Mouse (Mus musculus) heart, embryonic 12.5 days (tissue): ENCODE measurements around the gene Otogl. TPM values are rescaled to one million over a fixed set of nuclear protein-coding genes. Genes with fewer than 3 reads are reported as not detected.

Experiments
- ATAC-seq: fragments of 200-750 bp; cut with Nextera tagmentation; 2 replicates; pipeline ENCODE4 v1.8.0; 2017; ENCODE audit warnings: moderate TSS enrichment, moderate library complexity; ENCODE audit not compliant: insufficient number of reproducible peaks, low FRiP score
- H3K27ac ChIP-seq: fragments of 300-500 bp; sonication (generic); 2 replicates; pipeline ENCODE4 v1.5.1; 2016; ENCODE audit warnings: mild to moderate bottlenecking, moderate library complexity; ENCODE audit not compliant: poor library complexity, severe bottlenecking
- H3K27me3 ChIP-seq: fragments of 300-500 bp; sonication (generic); replicated peaks from 2 replicates; pipeline ENCODE4 v1.6.1; 2016; ENCODE audit warnings: mild to moderate bottlenecking, moderate library complexity
- H3K36me3 ChIP-seq: fragments of 300-500 bp; sonication (generic); 2 replicates; pipeline ENCODE4 v1.6.1; 2016; ENCODE audit warnings: mild to moderate bottlenecking, moderate library complexity
- H3K4me1 ChIP-seq: fragments of 300-500 bp; sonication (generic); replicated peaks from 2 replicates; pipeline ENCODE4 v1.6.1; 2016; ENCODE audit warnings: mild to moderate bottlenecking
- H3K4me2 ChIP-seq: fragments of 300-500 bp; sonication (generic); 2 replicates; pipeline ENCODE4 v1.6.1; 2016; ENCODE audit warnings: mild to moderate bottlenecking, moderate library complexity
- H3K4me3 ChIP-seq: fragments of 300-500 bp; sonication (generic); 2 replicates; pipeline ENCODE4 v1.5.1; 2016; ENCODE audit warnings: mild to moderate bottlenecking
- H3K9ac ChIP-seq: fragments of 300-500 bp; sonication (generic); 2 replicates; pipeline ENCODE4 v1.6.1; 2016; ENCODE audit warnings: mild to moderate bottlenecking, moderate library complexity
- H3K9me3 ChIP-seq: fragments of 300-500 bp; sonication (generic); replicated peaks from 2 replicates; pipeline ENCODE4 v1.6.1; 2016; ENCODE audit warnings: mild to moderate bottlenecking, moderate library complexity
- WGBS: fragments of 180-500 bp; shearing (Covaris S2); methylation state at CpG from one replicate; pipeline ENCODE4 v1.1.7; 2016; 5-methylcytosine and 5-hydroxymethylcytosine counted together
- polyA plus RNA-seq: library from polyadenylated mRNA; unstranded; fragments of >200 nt; fragmentation: Nextera tagmentation; extraction: Ambion mirVana; gene quantifications from 2 replicates; pipeline ENCODE4 v1.2.1, GENCODE M21; 2016

The Otogl gene
- polyA plus RNA-seq, 1 experiment from 2014 or later: 0.13 TPM

DNA sequence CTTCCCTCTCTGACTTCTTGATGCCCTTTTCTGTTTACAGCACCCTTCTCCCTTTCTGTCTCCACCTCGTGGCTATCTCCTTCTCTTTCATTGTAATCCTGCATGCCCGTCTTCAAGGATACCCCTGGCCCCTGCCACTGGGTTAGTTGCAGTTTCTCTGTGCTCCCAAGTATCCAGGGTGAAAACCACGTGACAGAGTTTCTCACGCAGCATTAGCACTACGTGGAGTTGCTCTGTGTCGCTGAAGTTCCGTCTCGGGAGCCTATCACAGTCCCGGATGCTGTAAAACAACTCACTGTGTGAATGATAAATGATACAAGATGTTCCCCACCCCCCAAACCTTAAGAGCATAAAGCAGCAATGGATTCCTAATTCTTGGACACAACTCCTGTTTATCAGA lies 165.2 kb downstream of the Otogl start:
- ATAC-seq: no peak
- WGBS: 18% methylated on average over 9 of the region's 9 CpGs
- Histone ChIP-seq H3K27ac (no peak overlapping the region), H3K9me3 (no peaks in the 10 kb centered on the region), H3K27me3 (no peaks in the 10 kb centered on the region), H3K9ac (no peak overlapping the region), H3K4me2 (peak overlapping the region; percentile 29), H3K36me3 (no peaks in the 10 kb centered on the region), H3K4me3 (no peak overlapping the region), H3K4me1 (no peaks in the 10 kb centered on the region)

GRCm38 (mm10) chr10:107739815-107740214 lies 172.1 kb downstream of the Otogl start:
- H3K9me3 ChIP-seq: no peaks in the 10 kb centered on the region
- H3K4me3 ChIP-seq: no peak overlapping the region
- no peaks in the 10 kb centered on the region for H3K36me3 ChIP-seq
- H3K27me3 ChIP-seq: no peaks in the 10 kb centered on the region
- no peak overlapping the region for H3K9ac ChIP-seq
- no peak for ATAC-seq
- 73% methylated on average over 5 of the region's 5 CpGs for WGBS
- H3K27ac ChIP-seq: no peak overlapping the region
- H3K4me2 ChIP-seq: no peak overlapping the region
- H3K4me1 ChIP-seq: no peaks in the 10 kb centered on the region

DNA sequence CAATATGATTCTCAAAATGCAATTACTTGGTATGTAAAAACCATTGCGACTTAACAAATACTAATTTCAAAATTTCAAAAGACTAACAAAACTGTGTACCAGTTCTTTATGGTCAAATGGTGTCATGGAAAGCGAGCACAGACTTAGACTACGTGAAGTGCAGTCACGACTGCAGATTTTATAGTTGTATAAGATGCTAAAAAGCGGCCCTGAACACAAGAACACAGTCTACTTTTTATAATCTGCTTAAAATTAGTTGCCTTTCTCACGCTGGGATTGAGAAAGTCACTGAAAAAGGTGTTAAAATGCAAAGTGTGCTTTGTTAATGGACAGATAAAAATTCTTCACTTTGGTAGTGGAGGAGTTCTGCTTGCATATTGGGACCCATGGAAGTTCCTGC lies 174.2 kb downstream of the Otogl start:
- Histone ChIP-seq H3K9me3 (no peaks in the 10 kb centered on the region), H3K4me3 (no peak overlapping the region), H3K4me1 (no peaks in the 10 kb centered on the region), H3K27ac (no peak overlapping the region), H3K27me3 (no peaks in the 10 kb centered on the region), H3K9ac (no peak overlapping the region), H3K36me3 (no peaks in the 10 kb centered on the region), H3K4me2 (no peak overlapping the region)
- no peak for ATAC-seq
- WGBS: 77% methylated on average over 6 of the region's 6 CpGs

- 73% methylated on average over 7 of the region's 7 CpGs for WGBS
- no peak overlapping the region for H3K9ac ChIP-seq
- H3K36me3 ChIP-seq: no peaks in the 10 kb centered on the region
- no peak overlapping the region for H3K27ac ChIP-seq
- no peaks in the 10 kb centered on the region for H3K9me3 ChIP-seq
- no peak for ATAC-seq
- H3K4me2 ChIP-seq: no peak overlapping the region
- H3K4me3 ChIP-seq: no peak overlapping the region
- no peaks in the 10 kb centered on the region for H3K4me1 ChIP-seq
- no peaks in the 10 kb centered on the region for H3K27me3 ChIP-seq
Measured at GRCm38 (mm10) chr10:107735448-107735847, 176.5 kb downstream of the Otogl start.

DNA sequence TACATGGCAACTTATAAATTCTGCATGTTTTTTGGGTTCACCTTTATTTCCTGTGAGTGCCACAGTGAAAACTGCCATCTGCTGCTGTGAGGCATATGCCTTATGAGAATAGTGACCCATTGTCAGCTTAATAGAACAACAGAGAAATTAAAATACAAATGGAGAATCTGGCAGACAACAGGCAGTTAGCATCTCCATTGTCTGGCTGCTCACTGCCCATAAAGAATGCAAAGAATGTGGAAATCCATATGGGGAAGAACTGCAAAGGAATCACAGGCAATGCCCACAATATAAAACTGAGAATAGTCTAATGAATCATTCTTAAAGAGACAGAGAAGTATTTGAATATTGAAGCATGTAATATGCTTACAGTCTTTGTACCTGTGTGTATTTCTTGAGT lies 177.6 kb downstream of the Otogl start:
- H3K4me2 ChIP-seq: no peak overlapping the region
- ATAC-seq: no peak

DNA sequence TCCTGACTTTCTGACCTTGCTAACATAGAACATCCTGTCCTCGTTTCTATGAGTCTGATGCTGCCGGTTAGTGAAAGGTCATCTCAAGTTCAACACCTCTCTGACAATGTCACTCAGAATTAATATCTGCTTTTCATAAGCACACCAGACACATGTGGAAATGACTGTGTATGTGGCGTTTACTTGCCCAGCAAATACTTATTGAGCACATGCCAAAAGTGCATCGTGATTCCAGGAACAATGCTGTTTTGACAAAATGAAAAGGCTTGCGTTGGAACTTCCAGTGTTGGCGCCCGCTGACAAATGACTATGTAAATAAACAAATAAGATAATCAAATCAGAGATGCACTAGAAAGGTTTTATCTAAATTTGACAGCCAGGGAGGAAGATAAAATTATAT lies 186.3 kb downstream of the Otogl start:
- ATAC-seq: no peak
- Histone ChIP-seq H3K27ac (no peak overlapping the region), H3K4me3 (no peak overlapping the region), H3K27me3 (no peaks in the 10 kb centered on the region), H3K9me3 (no peaks in the 10 kb centered on the region), H3K4me1 (peaks cover 4% of the 10 kb centered on the region), H3K9ac (no peak overlapping the region), H3K4me2 (no peak overlapping the region), H3K36me3 (no peaks in the 10 kb centered on the region)
- WGBS: 43% methylated on average over 7 of the region's 7 CpGs

More for the DNA sequence above, 177.6 kb downstream of the Otogl start:
- Histone ChIP-seq H3K4me1 (no peaks in the 10 kb centered on the region), H3K9ac (no peak overlapping the region), H3K36me3 (no peaks in the 10 kb centered on the region), H3K9me3 (no peaks in the 10 kb centered on the region), H3K27me3 (no peaks in the 10 kb centered on the region), H3K27ac (no peak overlapping the region), H3K4me3 (no peak overlapping the region)

- no peaks in the 10 kb centered on the region for H3K9me3 ChIP-seq
- no peak within 1 kb of the TSS for H3K4me3 ChIP-seq
- H3K9ac ChIP-seq: no peak within 1 kb of the TSS
- no peaks in the 10 kb centered on the region for H3K4me1 ChIP-seq
- ATAC-seq: no peak
- H3K27me3 ChIP-seq: no peaks in the 10 kb centered on the region
- no peaks in the 10 kb centered on the region for H3K36me3 ChIP-seq
- no peak within 1 kb of the TSS for H3K27ac ChIP-seq
- H3K4me2 ChIP-seq: no peak within 1 kb of the TSS
- 64% methylated on average over 1 of the region's 1 CpGs for WGBS
Measured at GRCm38 (mm10) chr10:107719806-107720205, 192.1 kb downstream of the Otogl start, which contains the start of gene Ptprq. Gene Ptprq (minus strand): TSS chr10:107720051.

Other genes with a start within 250 kb of the Otogl start
- 0.11 TPM in 1 of 2 replicates, not detected in the other for gene Ptprq, start 192.1 kb downstream of the Otogl start, polyA plus RNA-seq